Mouse (Mus musculus): ENCODE data around the gene Ptpn9. TPM values are rescaled to one million over a fixed set of nuclear protein-coding genes. Genes with fewer than 3 reads are reported as not detected.

Ptpn9 gene
- total RNA-seq, 1 experiment from 2014 or later, result 10.8 TPM

- ATAC-seq (ENCODE audit: extremely low read depth, insufficient number of reproducible peaks, low FRiP score, poor library complexity, severe bottlenecking), result 0 out of 2 replicates have a peak, but pooled peaks have one; percentile 2
Observed at GRCm38 (mm10) chr9:57076701-57077660, 82.3 kb downstream of the Ptpn9 start.

GRCm38 (mm10) chr9:57082236-57082635 lies 87.5 kb downstream of the Ptpn9 start:
- no peak for ATAC-seq (ENCODE audit: extremely low read depth, insufficient number of reproducible peaks, low FRiP score, poor library complexity, severe bottlenecking)

Other genes with a start within 250 kb of the Ptpn9 start
- not detected in 2 replicates for gene Lingo1, start 198.5 kb upstream of the Ptpn9 start, total RNA-seq (2017)
- gene Odf3l1, start 130.2 kb upstream of the Ptpn9 start, total RNA-seq (2017), result not detected in 2 replicates
- gene Cspg4, start 129.9 kb upstream of the Ptpn9 start, total RNA-seq (2017), result not detected in 2 replicates
- gene Snx33, start 66.6 kb upstream of the Ptpn9 start, total RNA-seq (2017), result 8.6 and 9.2 TPM in 2 replicates
- gene Imp3, start 57.4 kb upstream of the Ptpn9 start, total RNA-seq (2017), result 31.1 and 36.7 TPM in 2 replicates
- gene Snupn, start 44.0 kb upstream of the Ptpn9 start, total RNA-seq (2017), result 5.2 and 5.6 TPM in 2 replicates
- gene Sin3a, start 77.1 kb downstream of the Ptpn9 start, total RNA-seq (2017), result 124 and 134 TPM in 2 replicates
- 63.2 and 78.2 TPM in 2 replicates for gene Man2c1, start 135.8 kb downstream of the Ptpn9 start, total RNA-seq (2017)
- gene Neil1, start 153.4 kb downstream of the Ptpn9 start, total RNA-seq (2017), result 15.4 and 15.6 TPM in 2 replicates
- 68.8 and 86.0 TPM in 2 replicates for gene Commd4, start 163.4 kb downstream of the Ptpn9 start, total RNA-seq (2017)
- 0.23 TPM in 1 of 2 replicates, not detected in the other for gene Trcg1, start 241.6 kb downstream of the Ptpn9 start, total RNA-seq (2017)

All from neutrophil, adult 5-6 weeks (primary cell).